In genomic region chr3:152412362-152412761, GRCm38 (mm10) we compare ENCODE assay signal across 20 mouse cellular contexts. TPM values are rescaled to one million over a fixed set of nuclear protein-coding genes. Genes with fewer than 3 reads are reported as not detected.
DNase-seq lines count a peak whose midpoint lies in the region; ATAC-seq lines count a peak whose summit lies in the region.
"Had no signal": no experiment of that assay in that cellular context is flagged by ENCODE, and none has a peak within 500 bp of the region (broad histone marks: within the 10 kb centered on the region; RNA-seq: fewer than 3 reads in every experiment).

No protein-coding gene starts in this region.

- 84% methylated on average over 4 of the region's 4 CpGs for WGBS in heart, embryonic 10.5 days
- WGBS in midbrain, embryonic 15.5 days: 88% methylated on average over 4 of the region's 4 CpGs

- no peaks in the 10 kb centered on the region for H3K36me3 ChIP-seq in heart, embryonic 10.5 days
- H3K36me3 ChIP-seq in midbrain, embryonic 15.5 days (replicated peaks): no peaks in the 10 kb centered on the region
- H3K36me3 ChIP-seq: embryonic facial prominence, embryonic 13.5 days; embryonic facial prominence, embryonic 15.5 days; forebrain, embryonic 15.5 days had no signal

- H3K27me3 ChIP-seq in heart, embryonic 10.5 days (ENCODE audit: insufficient read depth, poor library complexity, severe bottlenecking): no peaks in the 10 kb centered on the region
- H3K27me3 ChIP-seq in midbrain, embryonic 15.5 days (replicated peaks): no peaks in the 10 kb centered on the region
- H3K27me3 ChIP-seq: embryonic facial prominence, embryonic 13.5 days; embryonic facial prominence, embryonic 15.5 days; forebrain, embryonic 13.5 days; forebrain, embryonic 15.5 days had no signal

- H3K4me3 ChIP-seq in heart, embryonic 10.5 days: no peak overlapping the region
- no peak overlapping the region for H3K4me3 ChIP-seq in midbrain, embryonic 15.5 days
- H3K4me3 ChIP-seq: embryonic facial prominence, embryonic 13.5 days; embryonic facial prominence, embryonic 15.5 days; forebrain, embryonic 13.5 days; forebrain, embryonic 15.5 days had no signal

- peaks cover 29% of the 10 kb centered on the region for H3K4me1 ChIP-seq in heart, embryonic 10.5 days
- H3K4me1 ChIP-seq in midbrain, embryonic 15.5 days: no peaks in the 10 kb centered on the region
- H3K4me1 ChIP-seq: embryonic facial prominence, embryonic 15.5 days; forebrain, embryonic 13.5 days; forebrain, embryonic 15.5 days had no signal

- H3K4me2 ChIP-seq in midbrain, embryonic 15.5 days: no peak overlapping the region
- H3K4me2 ChIP-seq: embryonic facial prominence, embryonic 13.5 days; embryonic facial prominence, embryonic 15.5 days; forebrain, embryonic 13.5 days; forebrain, embryonic 15.5 days had no signal

- peak; percentile 74 for DNase-seq in heart, adult 11 months
- no peak for DNase-seq in heart, embryonic 10.5 days (ENCODE audit: low spot score)
- DNase-seq: adrenal gland, adult 2 months; adrenal gland, postnatal 10 days; adrenal gland, postnatal 25 days; cerebellum, adult 11 months; cerebellum, adult 18-20 months; cerebellum, adult 8-10 months; cerebellum, adult 9-11 months; cerebellum, postnatal 14 days; cerebellum, postnatal 36 days; embryo, embryonic 11 days; forebrain, postnatal 0 days had no signal

- H3K9ac ChIP-seq in midbrain, embryonic 15.5 days: no peak overlapping the region
- H3K9ac ChIP-seq: embryonic facial prominence, embryonic 13.5 days; embryonic facial prominence, embryonic 15.5 days; forebrain, embryonic 13.5 days; forebrain, embryonic 15.5 days; forebrain, postnatal 0 days had no signal

- H3K9me3 ChIP-seq in heart, embryonic 10.5 days: no peaks in the 10 kb centered on the region
- H3K9me3 ChIP-seq in midbrain, embryonic 15.5 days: no peaks in the 10 kb centered on the region
- H3K9me3 ChIP-seq: embryonic facial prominence, embryonic 13.5 days; embryonic facial prominence, embryonic 15.5 days; forebrain, embryonic 13.5 days; forebrain, embryonic 15.5 days had no signal

- no peak overlapping the region for H3K27ac ChIP-seq in heart, embryonic 10.5 days
- no peak overlapping the region for H3K27ac ChIP-seq in midbrain, embryonic 15.5 days
- H3K27ac ChIP-seq: embryonic facial prominence, embryonic 13.5 days; embryonic facial prominence, embryonic 15.5 days; forebrain, embryonic 13.5 days; forebrain, embryonic 15.5 days had no signal

- ATAC-seq in erythroblast, adult 5-6 weeks (replicated peaks; ENCODE audit: low FRiP score, poor library complexity, severe bottlenecking): 0 out of 2 replicates have a peak, but pooled peaks have one; percentile 11
- peak; percentile 53 for ATAC-seq in granulocyte monocyte progenitor cell, adult 5-6 weeks (replicated peaks; ENCODE audit: poor library complexity, severe bottlenecking)
- ATAC-seq in midbrain, embryonic 15.5 days (replicated peaks): no peak
- ATAC-seq: forebrain, embryonic 13.5 days; forebrain, embryonic 15.5 days; forebrain, postnatal 0 days had no signal

RNA-seq across cellular contexts. Expression of gene Zzz3, which starts 17.1 kb away (rescaled TPM):
- 41.1 and 42.7 TPM in 2 replicates for polyA plus RNA-seq in heart, embryonic 10.5 days (2016; fragmentation: Nextera tagmentation; extraction: Ambion mirVana)
- total RNA-seq in erythroblast, adult 5-6 weeks (2015; ENCODE audit: low replicate concordance): 12.1 and 16.9 TPM in 2 replicates
- 15.5 and 16.9 TPM in 2 replicates for total RNA-seq in erythroblast, adult 5-6 weeks (2017; ENCODE audit: low replicate concordance)
- 40.1 and 47.2 TPM in 2 replicates for total RNA-seq in granulocyte monocyte progenitor cell, adult 5-6 weeks (2014; fragmentation: Nextera tagmentation)
- 57.0 and 58.4 TPM in 2 replicates for total RNA-seq in granulocyte monocyte progenitor cell, adult 5-6 weeks (2017)
- polyA plus RNA-seq in midbrain, embryonic 15.5 days (2015; fragmentation: Nextera tagmentation; extraction: Ambion mirVana): 31.3 and 32.9 TPM in 2 replicates
